Mouse (Mus musculus) urinary bladder, postnatal 4 days (tissue): ENCODE measurements at regions not wholly inside any gene's neighbourhood (a gene's known extent, or its start where the extent isn't known, plus 50 kb on each side); places are given as distances from the start of the nearest gene placed in this dataset.

Experiments
- DNase-seq, 2 experiments: peaks; one replicate each; pipeline ENCODE4 v3.0.0; 2021 to 2022; ENCODE audit warnings: low spot score in 2 of 2

DNA sequence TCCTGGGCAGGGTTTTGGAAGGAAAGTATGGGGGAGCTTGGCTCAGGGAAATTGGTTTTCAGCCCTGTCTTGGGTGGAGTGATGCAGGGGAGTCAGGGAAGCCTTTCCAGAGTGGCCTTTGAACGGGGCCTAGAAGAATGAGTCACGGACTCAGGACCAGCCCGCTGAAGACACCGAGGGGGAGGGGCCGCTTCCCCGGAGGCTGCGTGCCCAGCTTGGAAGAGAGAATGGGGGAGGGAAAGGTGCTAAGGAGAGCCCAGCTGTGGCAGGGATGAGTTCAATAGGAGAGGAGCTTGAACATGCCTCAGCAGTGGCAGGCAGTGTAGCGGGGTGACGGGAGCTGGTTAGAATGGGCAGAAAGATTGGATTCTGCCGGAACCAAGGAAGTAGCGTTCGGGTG lies 337.8 kb downstream of the Zfp706 start:
- DNase-seq = no peak

DNA sequence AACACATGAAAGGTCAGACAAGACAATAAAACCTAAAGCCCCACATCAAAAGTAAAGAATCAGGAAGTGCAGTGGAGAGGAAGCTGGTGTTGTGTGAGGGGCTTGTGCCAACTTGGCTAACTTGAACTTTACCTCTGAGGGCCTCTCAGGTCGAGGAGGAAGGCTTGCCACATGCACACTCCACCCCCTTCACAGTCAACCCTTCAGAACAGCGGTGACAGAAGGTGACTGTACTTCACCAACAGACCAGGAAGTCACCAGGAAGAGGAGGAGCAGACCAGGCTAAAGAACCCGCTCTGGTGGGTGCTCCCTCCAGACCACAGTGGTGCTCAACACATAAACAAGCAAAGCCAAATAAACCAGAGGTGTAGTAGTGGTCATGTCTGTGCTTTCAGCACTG lies 341.0 kb downstream of the Zfp706 start:
- DNase-seq = no peak

DNA sequence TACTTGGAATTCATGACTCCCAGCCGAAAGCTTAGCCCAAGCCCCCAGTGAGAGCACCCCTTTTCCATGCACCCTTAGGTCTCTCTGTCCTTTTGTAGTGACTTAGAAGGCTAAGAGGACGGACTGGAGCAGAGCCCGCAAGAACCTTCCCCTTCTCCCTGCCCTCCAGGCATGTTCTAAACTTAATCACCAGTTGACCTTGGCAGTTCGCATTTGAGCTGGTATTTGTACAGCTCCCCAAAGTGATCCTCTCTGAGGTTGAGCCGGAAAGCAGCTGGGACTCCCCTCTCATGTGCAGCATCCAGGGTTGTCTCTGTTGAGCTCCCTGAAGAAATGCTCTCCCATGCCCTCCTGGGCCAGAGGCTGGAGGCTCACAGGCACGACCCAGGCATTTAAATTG lies 343.2 kb downstream of the Zfp706 start:
- no peak for DNase-seq

DNA sequence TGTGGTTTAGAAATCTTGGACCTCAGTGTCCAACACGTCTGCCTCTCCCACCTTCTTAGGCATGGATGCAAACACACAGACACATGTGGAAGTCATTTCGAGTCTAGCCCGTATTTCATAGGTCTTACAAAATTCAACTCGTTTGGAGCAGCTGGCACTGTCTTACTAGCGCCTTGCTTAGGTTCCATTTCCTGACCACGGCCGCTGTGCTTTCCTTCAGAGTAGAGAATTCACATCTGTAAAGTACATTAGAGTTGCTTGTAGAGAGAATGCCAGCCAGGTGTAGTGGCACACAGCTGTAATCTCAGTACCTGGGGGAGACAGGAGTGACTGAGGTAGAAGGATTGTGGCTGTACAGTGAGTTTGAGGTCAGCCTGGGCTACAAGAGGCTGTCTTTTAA lies 346.6 kb downstream of the Zfp706 start:
- DNase-seq = no peak
